Mouse (Mus musculus) spleen, postnatal 14 days (tissue): ENCODE results near the gene Gm21094.
"Not testable (repeated sequence)": the region's sequence is repeated elsewhere in the genome, so short reads cannot be mapped to it uniquely, and the experiment has no call there.

Experiments
- DNase-seq, 2 experiments: peaks; one replicate each; pipeline ENCODE4 v3.0.0; 2021 to 2022; ENCODE audit warnings: low spot score in 2 of 2

Gene Gm21094

GRCm38 (mm10) chrY:32620343-32620742 lies at the start of gene Gm21094:
Gene Gm21094, minus strand, starts transcription at chrY:32620443.
- not testable (repeated sequence) for DNase-seq
